Mouse (Mus musculus) limb, embryonic 14.5 days (tissue): ENCODE measurements around the gene Gpr158. TPM values are rescaled to one million over a fixed set of nuclear protein-coding genes. Genes with fewer than 3 reads are reported as not detected.

ENCODE experiments used
- ATAC-seq: fragments of 200-750 bp; cut with Nextera tagmentation; 2 replicates; pipeline ENCODE4 v1.8.0; 2017; ENCODE audit warnings: low read depth, moderate number of reproducible peaks, moderate TSS enrichment; ENCODE audit not compliant: low FRiP score
- DNase-seq: peaks from one replicate; pipeline ENCODE4 v3.0.0-alpha.2; 2015; ENCODE audit warnings: low spot score
- H3K27ac ChIP-seq: fragments of 300-500 bp; sonication (generic); replicated peaks from 2 replicates; pipeline ENCODE4 v1.5.1; 2014; ENCODE audit warnings: low read depth, mild to moderate bottlenecking, low read length, moderate library complexity, mixed read lengths
- H3K27me3 ChIP-seq: fragments of 300-500 bp; sonication (generic); 2 replicates; pipeline ENCODE4 v1.6.1; 2014; ENCODE audit warnings: low read length, mixed read lengths; ENCODE audit not compliant: control insufficient read depth, insufficient read depth
- H3K36me3 ChIP-seq: fragments of 300-500 bp; sonication (generic); 2 replicates; pipeline ENCODE4 v1.6.1; 2014; ENCODE audit warnings: mild to moderate bottlenecking, low read length, moderate library complexity, mixed read lengths; ENCODE audit not compliant: control insufficient read depth, insufficient read depth
- H3K4me1 ChIP-seq: fragments of 300-500 bp; sonication (generic); 2 replicates; pipeline ENCODE4 v1.6.1; 2014; ENCODE audit warnings: antibody characterized with exemption, low read length, mixed read lengths; ENCODE audit not compliant: control insufficient read depth, insufficient read depth
- H3K4me2 ChIP-seq: fragments of 300-500 bp; sonication (generic); replicated peaks from 2 replicates; pipeline ENCODE4 v1.6.1; 2014; ENCODE audit warnings: low read depth, mild to moderate bottlenecking, low read length, moderate library complexity; ENCODE audit not compliant: severe bottlenecking
- H3K4me3 ChIP-seq: fragments of 300-500 bp; sonication (generic); replicated peaks from 2 replicates; pipeline ENCODE4 v1.5.1; 2014; ENCODE audit warnings: low read length
- H3K9ac ChIP-seq: fragments of 300-500 bp; sonication (generic); 2 replicates; pipeline ENCODE4 v1.6.1; 2014; ENCODE audit warnings: mild to moderate bottlenecking, low read depth, low read length, moderate library complexity; ENCODE audit not compliant: severe bottlenecking
- H3K9me3 ChIP-seq: fragments of 300-500 bp; sonication (generic); 2 replicates; pipeline ENCODE4 v1.6.1; 2016; ENCODE audit warnings: low read length; ENCODE audit not compliant: control insufficient read depth
- POLR2A ChIP-seq: fragments of 200-500 bp; IDR thresholded peaks from 2 replicates; pipeline ENCODE4 v1.8.0; 2012; ENCODE audit warnings: inconsistent platforms, mild to moderate bottlenecking, moderate library complexity, borderline replicate concordance; ENCODE audit not compliant: insufficient read depth, insufficient read length; ENCODE audit errors: extremely low read depth
- WGBS: fragments of 180-500 bp; shearing (Covaris S2); extraction: QIAGEN DNeasy Blood & Tissue Kit; methylation state at CpG from one replicate; pipeline ENCODE4 v1.1.7; 2014; 5-methylcytosine and 5-hydroxymethylcytosine counted together
- polyA plus RNA-seq, 2 experiments: library from polyadenylated mRNA; depleted of rRNA in 1 of 2; stranded (reverse) in 1 of 2; unstranded in 1 of 2; fragments of >200 nt; fragmentation: Nextera tagmentation in 1 of 2; extraction: Ambion mirVana in 1 of 2; gene quantifications; 2 replicates each; pipeline versions ENCODE4 v1.2.1 to v1.2.3; 2012 to 2014

The Gpr158 gene
- polyA plus RNA-seq, 2 experiments = 0.01 TPM; not detected in 1

GRCm38 (mm10) chr2:21684736-21685135 is 317.4 kb downstream of the Gpr158 start:
- Histone ChIP-seq H3K9ac (no peak overlapping the region), H3K4me2 (no peak overlapping the region), H3K9me3 (no peaks in the 10 kb centered on the region), H3K36me3 (no peaks in the 10 kb centered on the region), H3K4me3 (no peak overlapping the region), H3K27ac (no peak overlapping the region), H3K4me1 (no peaks in the 10 kb centered on the region), H3K27me3 (no peaks in the 10 kb centered on the region)
- no peak for DNase-seq
- no peak for TF ChIP-seq POLR2A
- WGBS = 79% methylated on average over 3 of the region's 3 CpGs
- no peak for ATAC-seq

GRCm38 (mm10) chr2:21693128-21693527 is 325.8 kb downstream of the Gpr158 start:
- H3K36me3 ChIP-seq = no peaks in the 10 kb centered on the region
- H3K4me3 ChIP-seq = no peak overlapping the region
- H3K27me3 ChIP-seq = no peaks in the 10 kb centered on the region
- DNase-seq (no peak), ATAC-seq (no peak)
- no peaks in the 10 kb centered on the region for H3K4me1 ChIP-seq
- no peaks in the 10 kb centered on the region for H3K9me3 ChIP-seq
- TF ChIP-seq POLR2A = no peak
- no peak overlapping the region for H3K9ac ChIP-seq
- H3K27ac ChIP-seq = no peak overlapping the region
- no peak overlapping the region for H3K4me2 ChIP-seq
- WGBS = 91% methylated on average over 9 of the region's 9 CpGs

GRCm38 (mm10) chr2:21693807-21694594 is 326.7 kb downstream of the Gpr158 start:
- no peak overlapping the region for H3K4me3 ChIP-seq
- DNase-seq (no peak), ATAC-seq (no peak)
- no peak overlapping the region for H3K27ac ChIP-seq
- H3K9me3 ChIP-seq = no peaks in the 10 kb centered on the region
- no peak for TF ChIP-seq POLR2A
- no peak overlapping the region for H3K9ac ChIP-seq
- no peaks in the 10 kb centered on the region for H3K27me3 ChIP-seq
- H3K4me2 ChIP-seq = no peak overlapping the region
- 52% methylated on average over 5 of the region's 5 CpGs for WGBS
- H3K36me3 ChIP-seq = no peaks in the 10 kb centered on the region
- H3K4me1 ChIP-seq = no peaks in the 10 kb centered on the region

GRCm38 (mm10) chr2:21728075-21728474 is 360.7 kb downstream of the Gpr158 start:
- WGBS = 89% methylated on average over 4 of the region's 4 CpGs
- no peak overlapping the region for H3K27ac ChIP-seq
- no peak for ATAC-seq
- no peak overlapping the region for H3K4me3 ChIP-seq
- no peaks in the 10 kb centered on the region for H3K9me3 ChIP-seq
- no peaks in the 10 kb centered on the region for H3K36me3 ChIP-seq
- no peak for DNase-seq
- no peaks in the 10 kb centered on the region for H3K4me1 ChIP-seq
- H3K27me3 ChIP-seq = no peaks in the 10 kb centered on the region
- no peak for TF ChIP-seq POLR2A
- no peak overlapping the region for H3K4me2 ChIP-seq
- no peak overlapping the region for H3K9ac ChIP-seq

- TF ChIP-seq POLR2A = no peak
- DNase-seq (no peak), ATAC-seq (no peak)
- H3K4me3 ChIP-seq = no peak overlapping the region
- H3K9me3 ChIP-seq = no peaks in the 10 kb centered on the region
- H3K27ac ChIP-seq = no peak overlapping the region
- H3K9ac ChIP-seq = no peak overlapping the region
- H3K4me1 ChIP-seq = no peaks in the 10 kb centered on the region
- no peaks in the 10 kb centered on the region for H3K27me3 ChIP-seq
- WGBS = 79% methylated on average over 2 of the region's 2 CpGs
- no peaks in the 10 kb centered on the region for H3K36me3 ChIP-seq
- H3K4me2 ChIP-seq = no peak overlapping the region
Measured at GRCm38 (mm10) chr2:21783721-21784120, 416.4 kb downstream of the Gpr158 start.

GRCm38 (mm10) chr2:21793156-21793555 is 425.8 kb downstream of the Gpr158 start:
- Histone ChIP-seq H3K27me3 (no peaks in the 10 kb centered on the region), H3K27ac (no peak overlapping the region), H3K4me2 (no peak overlapping the region), H3K9ac (no peak overlapping the region), H3K4me1 (no peaks in the 10 kb centered on the region), H3K36me3 (no peaks in the 10 kb centered on the region), H3K4me3 (no peak overlapping the region), H3K9me3 (no peaks in the 10 kb centered on the region)
- DNase-seq = no peak
- WGBS = 72% methylated on average over 2 of the region's 2 CpGs
- no peak for TF ChIP-seq POLR2A
- no peak for ATAC-seq
